Mouse (Mus musculus): ENCODE data around the gene Btbd18. TPM values are rescaled to one million over a fixed set of nuclear protein-coding genes. Genes with fewer than 3 reads are reported as not detected.

Gene Btbd18
- polyA plus RNA-seq, 1 experiment from 2014 or later, result 0.07 TPM

DNA sequence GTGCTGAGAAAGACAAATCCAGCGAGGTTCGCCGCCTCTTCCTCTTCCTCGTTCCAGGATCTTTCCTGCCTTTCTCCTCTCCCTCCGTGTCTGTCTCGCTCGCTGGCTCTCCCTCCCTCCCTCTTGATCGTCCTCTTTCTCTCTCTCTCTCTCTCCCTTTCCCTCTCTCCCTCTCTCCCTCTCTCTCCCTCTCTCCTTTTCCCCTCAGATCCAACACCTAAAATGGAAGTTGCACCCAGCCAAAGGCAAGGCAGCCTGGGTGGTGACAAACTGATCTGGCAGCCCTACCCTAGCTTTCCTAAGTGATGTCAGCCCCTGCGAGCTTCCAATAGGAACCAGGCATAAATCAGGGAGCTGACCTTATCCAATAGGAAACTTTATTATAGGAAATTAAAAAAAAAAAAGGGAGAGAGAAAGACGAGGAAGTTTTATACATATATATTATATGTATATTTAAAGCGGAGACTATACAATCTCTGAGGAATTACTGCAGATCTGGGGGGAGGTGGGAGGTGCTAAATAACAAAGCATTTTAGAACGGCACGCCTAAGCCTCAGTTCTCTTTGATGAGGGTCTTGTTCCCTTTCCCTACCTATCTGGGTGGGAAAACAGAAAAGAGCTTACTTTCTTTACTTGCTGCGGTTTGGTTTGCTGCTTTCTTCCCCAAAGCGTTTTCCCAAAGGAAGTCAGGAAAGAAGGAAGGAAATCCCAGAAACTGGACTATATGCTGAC lies 8.2 kb upstream of the Btbd18 start, which contains the start of gene Ctnnd1:
Gene Ctnnd1 (minus strand): TSS at position 302 of the 732 bp plus-strand sequence.
- ATAC-seq, result peak; percentile 99
- H3K4me1 ChIP-seq (replicated peaks; ENCODE audit: control insufficient read depth, insufficient read depth, low read length), result no peaks in the 10 kb centered on the region
- WGBS, result under 1% methylated on average over 15 of the region's 15 CpGs

GRCm38 (mm10) chr2:84653354-84653753 lies 5.5 kb upstream of the Btbd18 start:
- H3K27me3 ChIP-seq (replicated peaks; ENCODE audit: control insufficient read depth, insufficient read depth, low read length), result no peaks in the 10 kb centered on the region
- no peak overlapping the region for H3K4me3 ChIP-seq (ENCODE audit: low read depth, low read length)
- no peak overlapping the region for H3K9ac ChIP-seq (ENCODE audit: low read depth, low read length)
- no peaks in the 10 kb centered on the region for H3K36me3 ChIP-seq (ENCODE audit: control insufficient read depth, insufficient read depth)
- no peaks in the 10 kb centered on the region for H3K9me3 ChIP-seq (ENCODE audit: control insufficient read depth)
- no peak overlapping the region for H3K27ac ChIP-seq (ENCODE audit: low read depth, low read length)
- peak; percentile 58 for TF ChIP-seq CTCF (IDR thresholded peaks at IDR 0.05; ENCODE audit: low read depth)
- ATAC-seq, result no peak
- H3K4me1 ChIP-seq (replicated peaks; ENCODE audit: control insufficient read depth, insufficient read depth, low read length), result no peaks in the 10 kb centered on the region
- no peak overlapping the region for H3K4me2 ChIP-seq (replicated peaks; ENCODE audit: low read depth)

More for the DNA sequence above, 8.2 kb upstream of the Btbd18 start, which contains the start of gene Ctnnd1:
- peak within 1 kb of the TSS; percentile 79 for H3K4me3 ChIP-seq (ENCODE audit: low read depth, low read length)
- peak within 1 kb of the TSS; percentile 89 for H3K9ac ChIP-seq (ENCODE audit: low read depth, low read length)
- peak within 1 kb of the TSS; percentile 71 for H3K4me2 ChIP-seq (replicated peaks; ENCODE audit: low read depth)
- H3K36me3 ChIP-seq (ENCODE audit: control insufficient read depth, insufficient read depth), result no peaks in the 10 kb centered on the region
- no peaks in the 10 kb centered on the region for H3K27me3 ChIP-seq (replicated peaks; ENCODE audit: control insufficient read depth, insufficient read depth, low read length)
- peak within 1 kb of the TSS; percentile 99 for H3K27ac ChIP-seq (ENCODE audit: low read depth, low read length)
- TF ChIP-seq CTCF (IDR thresholded peaks at IDR 0.05; ENCODE audit: low read depth), result no peak
- no peaks in the 10 kb centered on the region for H3K9me3 ChIP-seq (ENCODE audit: control insufficient read depth)

- no peaks in the 10 kb centered on the region for H3K36me3 ChIP-seq (ENCODE audit: control insufficient read depth, insufficient read depth)
- H3K9ac ChIP-seq (ENCODE audit: low read depth, low read length), result no peak overlapping the region
- no peak for ATAC-seq
- no peak overlapping the region for H3K27ac ChIP-seq (ENCODE audit: low read depth, low read length)
- 76% methylated on average over 1 of the region's 1 CpGs for WGBS
- H3K4me1 ChIP-seq (replicated peaks; ENCODE audit: control insufficient read depth, insufficient read depth, low read length), result no peaks in the 10 kb centered on the region
- no peak overlapping the region for H3K4me2 ChIP-seq (replicated peaks; ENCODE audit: low read depth)
- H3K27me3 ChIP-seq (replicated peaks; ENCODE audit: control insufficient read depth, insufficient read depth, low read length), result no peaks in the 10 kb centered on the region
- H3K4me3 ChIP-seq (ENCODE audit: low read depth, low read length), result no peak overlapping the region
- H3K9me3 ChIP-seq (ENCODE audit: control insufficient read depth), result no peaks in the 10 kb centered on the region
- no peak for TF ChIP-seq CTCF (IDR thresholded peaks at IDR 0.05; ENCODE audit: low read depth)
Measured at GRCm38 (mm10) chr2:84655864-84656263, 3.0 kb upstream of the Btbd18 start.

DNA sequence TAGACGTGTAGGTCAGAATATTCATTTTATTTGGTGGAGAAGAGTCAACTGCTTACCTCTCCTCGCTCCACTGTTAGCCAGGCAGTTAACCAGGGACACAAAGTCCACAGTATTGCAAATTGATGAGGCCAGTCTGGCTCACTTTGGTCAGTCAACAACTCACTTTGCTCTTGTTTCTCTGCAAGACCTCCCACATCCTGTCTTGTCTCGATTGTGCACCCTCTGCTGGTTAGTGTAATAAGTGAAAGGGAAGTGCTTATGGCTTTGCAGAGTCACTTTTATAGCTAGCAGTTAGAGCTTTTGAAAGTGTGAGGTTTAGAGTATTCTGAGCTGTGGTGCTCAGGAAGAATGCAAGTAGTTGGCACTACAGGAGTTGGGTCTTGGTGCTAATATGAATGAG lies 1.4 kb downstream of the Btbd18 start:
- Histone ChIP-seq H3K36me3 (ENCODE audit: control insufficient read depth, insufficient read depth) (no peaks in the 10 kb centered on the region), H3K27me3 (replicated peaks; ENCODE audit: control insufficient read depth, insufficient read depth, low read length) (no peaks in the 10 kb centered on the region), H3K9ac (ENCODE audit: low read depth, low read length) (no peak overlapping the region), H3K4me1 (replicated peaks; ENCODE audit: control insufficient read depth, insufficient read depth, low read length) (no peaks in the 10 kb centered on the region), H3K4me2 (replicated peaks; ENCODE audit: low read depth) (no peak overlapping the region), H3K27ac (ENCODE audit: low read depth, low read length) (no peak overlapping the region), H3K4me3 (ENCODE audit: low read depth, low read length) (no peak overlapping the region), H3K9me3 (ENCODE audit: control insufficient read depth) (no peaks in the 10 kb centered on the region)
- peak; percentile 84 for ATAC-seq
- TF ChIP-seq CTCF (IDR thresholded peaks at IDR 0.05; ENCODE audit: low read depth), result peak; percentile 89
- 40% methylated on average over 3 of the region's 3 CpGs for WGBS

DNA sequence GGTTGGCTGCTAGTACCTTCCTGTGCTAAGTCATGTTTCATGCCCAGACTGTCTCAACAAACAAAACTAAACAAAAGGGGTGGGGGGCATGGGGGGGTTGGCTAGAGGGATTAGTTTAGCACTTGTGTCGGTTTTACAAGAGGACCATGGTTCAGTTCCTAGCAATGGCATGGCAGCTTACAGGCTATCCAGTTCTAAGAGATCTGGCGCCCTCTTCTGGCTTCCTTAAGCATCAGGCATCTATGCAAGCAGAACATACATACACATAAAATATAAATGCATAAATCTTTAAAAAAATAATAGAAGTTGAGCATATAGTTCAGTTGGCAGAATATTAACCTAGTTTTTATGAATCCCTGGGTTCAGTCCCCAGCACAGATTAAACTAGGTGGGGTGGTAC lies 4.0 kb downstream of the Btbd18 start:
- H3K9me3 ChIP-seq (ENCODE audit: control insufficient read depth), result no peaks in the 10 kb centered on the region
- ATAC-seq, result no peak
- TF ChIP-seq CTCF (IDR thresholded peaks at IDR 0.05; ENCODE audit: low read depth), result peak; percentile 75
- H3K4me3 ChIP-seq (ENCODE audit: low read depth, low read length), result no peak overlapping the region
- 36% methylated on average over 2 of the region's 2 CpGs for WGBS
- no peaks in the 10 kb centered on the region for H3K36me3 ChIP-seq (ENCODE audit: control insufficient read depth, insufficient read depth)
- no peaks in the 10 kb centered on the region for H3K27me3 ChIP-seq (replicated peaks; ENCODE audit: control insufficient read depth, insufficient read depth, low read length)
- H3K4me2 ChIP-seq (replicated peaks; ENCODE audit: low read depth), result no peak overlapping the region
- no peak overlapping the region for H3K9ac ChIP-seq (ENCODE audit: low read depth, low read length)
- no peak overlapping the region for H3K27ac ChIP-seq (ENCODE audit: low read depth, low read length)
- no peaks in the 10 kb centered on the region for H3K4me1 ChIP-seq (replicated peaks; ENCODE audit: control insufficient read depth, insufficient read depth, low read length)

- ATAC-seq, result no peak
- no peak overlapping the region for H3K4me2 ChIP-seq (replicated peaks; ENCODE audit: low read depth)
- no peak for TF ChIP-seq CTCF (IDR thresholded peaks at IDR 0.05; ENCODE audit: low read depth)
- no peaks in the 10 kb centered on the region for H3K4me1 ChIP-seq (replicated peaks; ENCODE audit: control insufficient read depth, insufficient read depth, low read length)
- WGBS, result 49% methylated on average over 12 of the region's 12 CpGs
- H3K9ac ChIP-seq (ENCODE audit: low read depth, low read length), result no peak overlapping the region
- no peaks in the 10 kb centered on the region for H3K27me3 ChIP-seq (replicated peaks; ENCODE audit: control insufficient read depth, insufficient read depth, low read length)
- no peak overlapping the region for H3K4me3 ChIP-seq (ENCODE audit: low read depth, low read length)
- no peaks in the 10 kb centered on the region for H3K36me3 ChIP-seq (ENCODE audit: control insufficient read depth, insufficient read depth)
- no peaks in the 10 kb centered on the region for H3K9me3 ChIP-seq (ENCODE audit: control insufficient read depth)
- no peak overlapping the region for H3K27ac ChIP-seq (ENCODE audit: low read depth, low read length)
Measured at GRCm38 (mm10) chr2:84666081-84666480, 7.2 kb downstream of the Btbd18 start.
